Mouse (Mus musculus) T-helper 17 cell (primary cell): ENCODE results near the gene Grsf1.

Experiments
- in situ Hi-C, 2 experiments: fragments of 300-600 bp; cut with MboI, MseI; formaldehyde crosslinking; loops; 1 replicate in 1 of 2; 2 replicates in 1 of 2; pipeline ENCODE4 v1.15.1; 2025; ENCODE audit warnings: high pct_unique_total_duplicates in 2 of 2

Grsf1 gene

DNA sequence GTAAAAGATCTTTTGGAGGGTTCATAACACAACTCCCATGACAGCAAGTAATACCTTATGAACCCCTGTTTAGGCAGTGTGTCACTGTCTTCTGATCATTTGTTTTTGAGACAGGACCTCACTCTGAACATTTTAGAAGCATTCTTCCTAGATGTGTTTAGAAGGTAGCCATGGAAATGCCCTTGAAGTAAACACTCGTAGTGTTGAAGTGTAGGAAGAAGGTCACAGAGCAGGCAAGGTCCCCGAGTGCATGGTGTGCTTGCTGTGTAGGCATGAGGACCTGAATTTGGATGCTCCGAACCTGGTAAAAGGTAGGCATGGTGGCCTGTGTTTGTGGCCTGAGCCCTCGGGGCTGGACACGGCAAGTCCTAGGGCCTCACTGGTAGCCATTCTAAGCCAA, 44.4 kb downstream of the Grsf1 start:
- in situ Hi-C loops: loop anchor here in 1 of 2 experiments (10.0 kb wide), 1 partner anchor 407 kb away; no protein-coding TSS in a partner anchor

GRCm38 (mm10) chr5:88630883-88631282, 45.1 kb downstream of the Grsf1 start:
- in situ Hi-C loops: loop anchor here in 1 of 2 experiments (10.0 kb wide), 1 partner anchor 406 kb away; no protein-coding TSS in a partner anchor

DNA sequence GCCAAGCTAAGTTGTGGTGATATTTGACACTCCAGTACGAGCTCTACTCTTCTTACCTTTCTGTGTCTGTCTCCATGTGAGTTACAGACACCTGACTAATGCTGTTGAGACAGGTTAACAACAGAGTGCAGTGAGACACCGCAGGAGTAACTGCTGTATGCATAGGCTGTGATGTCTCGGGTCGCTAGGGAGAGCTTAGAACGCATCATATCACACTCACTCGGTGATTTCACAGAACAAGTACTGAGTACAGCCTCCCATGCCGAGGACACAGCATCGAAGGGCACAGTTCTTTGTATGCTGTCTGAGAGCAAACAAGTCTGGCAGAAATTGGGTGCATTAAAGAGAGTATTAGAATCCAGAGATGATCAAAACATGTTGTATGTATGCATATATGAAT, 46.0 kb downstream of the Grsf1 start:
- in situ Hi-C loops: loop anchor here in 1 of 2 experiments (10.0 kb wide), 1 partner anchor 405 kb away; no protein-coding TSS in a partner anchor

DNA sequence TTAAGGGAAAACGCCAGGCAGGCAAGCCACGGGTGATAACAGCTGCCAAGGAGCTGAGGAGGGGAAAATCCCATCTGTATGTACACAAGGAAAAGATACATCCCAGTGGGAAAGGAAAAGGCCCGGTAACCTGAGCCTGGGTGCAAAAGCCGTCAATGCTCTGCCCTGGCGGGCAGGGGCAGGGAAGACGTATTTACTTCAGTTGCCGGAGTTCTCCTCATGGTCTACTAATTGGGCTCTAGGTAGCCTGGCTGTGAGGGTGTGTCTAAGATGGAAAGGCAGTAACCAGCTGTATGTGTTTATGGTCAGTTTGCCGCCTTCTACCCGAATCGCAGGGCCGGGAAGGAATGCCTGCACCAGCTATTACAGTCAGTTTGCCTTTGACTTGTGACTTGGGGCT, 46.8 kb downstream of the Grsf1 start:
- in situ Hi-C loops: no loop called here

- in situ Hi-C loops: no loop called here
These were observed 48.4 kb downstream of the Grsf1 start for GRCm38 (mm10) chr5:88627545-88627944.

DNA sequence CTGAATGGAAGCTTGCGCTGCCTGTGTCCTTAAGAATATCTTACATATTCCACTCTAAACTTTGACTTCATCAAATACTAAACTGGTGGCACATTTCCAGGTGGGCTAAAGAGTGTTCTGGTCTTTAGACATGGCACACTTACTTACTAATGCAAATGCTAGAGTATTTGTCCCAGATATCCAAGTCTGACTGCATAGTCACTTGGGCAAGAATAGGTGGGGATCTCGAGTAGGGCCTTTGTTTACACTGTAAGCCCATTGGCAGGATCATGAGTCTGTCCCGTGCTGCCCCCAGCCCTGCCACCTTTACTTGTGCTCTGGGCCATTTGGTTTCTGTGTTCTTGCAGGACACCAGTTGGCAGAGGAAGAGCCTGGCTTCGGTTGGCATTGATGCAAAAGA, 59.0 kb downstream of the Grsf1 start:
- in situ Hi-C loops: no loop called here

DNA sequence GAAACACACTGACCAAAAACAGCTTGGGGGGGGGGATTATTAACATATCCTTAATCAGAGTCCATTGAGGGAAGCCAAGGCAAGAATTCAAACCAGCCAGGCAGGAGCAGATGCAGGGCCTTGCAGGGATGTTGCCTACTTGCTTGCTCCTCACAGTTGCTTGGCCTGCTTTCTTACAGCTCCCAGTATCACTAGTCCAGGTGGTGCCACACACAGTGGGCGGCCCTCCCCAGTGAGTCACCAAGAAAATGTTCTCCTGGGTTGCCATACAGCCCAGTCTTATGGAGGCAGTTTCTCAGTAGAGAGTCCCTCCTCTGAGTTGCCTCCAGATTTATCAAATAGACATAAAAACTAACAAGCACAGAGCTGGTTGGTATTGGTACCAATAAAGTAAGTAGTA, 61.8 kb downstream of the Grsf1 start:
- in situ Hi-C loops: no loop called here
